17 mouse cellular contexts compared by ENCODE assay signal in the genomic region with DNA sequence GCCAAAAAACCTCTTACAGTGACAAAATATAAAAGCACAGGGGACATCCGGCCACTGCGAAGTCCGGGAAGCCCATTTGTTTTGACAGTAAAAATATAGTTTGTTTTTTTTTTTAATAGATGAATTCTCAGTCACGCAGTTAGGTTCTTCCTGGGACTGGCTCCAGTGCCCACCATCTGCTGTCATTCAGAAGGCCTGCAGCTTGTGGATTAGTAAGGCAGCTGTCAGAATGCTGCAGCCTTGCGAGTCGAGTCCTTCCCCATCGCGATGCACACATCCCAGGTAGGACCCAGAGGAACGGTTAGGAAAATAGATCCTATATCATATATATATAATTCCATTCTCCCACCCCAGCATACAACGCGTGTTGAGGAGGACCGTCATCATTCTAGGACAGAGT. TPM values are rescaled to one million over a fixed set of nuclear protein-coding genes. Genes with fewer than 3 reads are reported as not detected.
A peak's percentile ranks its signal among the peaks of the same experiment; 100 is the strongest.
DNase-seq lines count a peak whose midpoint lies in the region; ATAC-seq lines count a peak whose summit lies in the region.
"Had no signal": no experiment of that assay in that cellular context is flagged by ENCODE, and none has a peak within 500 bp of the region (broad histone marks: within the 10 kb centered on the region; RNA-seq: fewer than 3 reads in every experiment).

No protein-coding gene starts in this region.

- H3K9ac ChIP-seq in hindbrain, embryonic 14.5 days, result no peak overlapping the region
- H3K9ac ChIP-seq in hindbrain, embryonic 11.5 days (ENCODE audit: low read depth, low read length), result no peak overlapping the region
- no peak overlapping the region for H3K9ac ChIP-seq in hindbrain, embryonic 16.5 days (ENCODE audit: low read depth, low read length)
- H3K9ac ChIP-seq: embryonic facial prominence, embryonic 12.5 days; liver, embryonic 14.5 days had no signal

- DNase-seq in hindbrain, embryonic 14.5 days (ENCODE audit: low spot score), result no peak
- DNase-seq in hindbrain, embryonic 11.5 days (ENCODE audit: low spot score), result no peak
- DNase-seq in right cerebral cortex, postnatal 10 days (ENCODE audit: low spot score in 2 of 2), result peak; percentile 72 to 83
- DNase-seq in right cerebral cortex, postnatal 25 days, result no peak
- no peak for DNase-seq in adrenal gland, postnatal 36 days
- no peak for DNase-seq in urinary bladder, adult 2 months (ENCODE audit: low spot score)
- DNase-seq: heart, adult 18-20 months; lung, postnatal 4 days; thymus, adult 2 months had no signal

- H3K4me1 ChIP-seq in hindbrain, embryonic 14.5 days (replicated peaks; ENCODE audit: control insufficient read depth, insufficient read depth, low read length), result peaks cover 12% of the 10 kb centered on the region; the same call in 1 of the 2 replicates
- H3K4me1 ChIP-seq in hindbrain, embryonic 11.5 days (replicated peaks; ENCODE audit: control insufficient read depth, insufficient read depth, low read length), result no peaks in the 10 kb centered on the region
- peaks cover 7% of the 10 kb centered on the region for H3K4me1 ChIP-seq in hindbrain, embryonic 16.5 days (ENCODE audit: control insufficient read depth, insufficient read depth, low read depth, low read length)
- H3K4me1 ChIP-seq: embryonic facial prominence, embryonic 12.5 days had no signal

- H3K36me3 ChIP-seq in hindbrain, embryonic 14.5 days (replicated peaks; ENCODE audit: control insufficient read depth, insufficient read depth), result no peaks in the 10 kb centered on the region
- no peaks in the 10 kb centered on the region for H3K36me3 ChIP-seq in hindbrain, embryonic 11.5 days (ENCODE audit: control insufficient read depth, insufficient read depth, low read length)
- no peaks in the 10 kb centered on the region for H3K36me3 ChIP-seq in hindbrain, embryonic 16.5 days (ENCODE audit: control insufficient read depth, insufficient read depth, low read length)
- H3K36me3 ChIP-seq: embryonic facial prominence, embryonic 12.5 days had no signal

- no peak overlapping the region for H3K4me3 ChIP-seq in hindbrain, embryonic 14.5 days (replicated peaks; ENCODE audit: low read length)
- no peak overlapping the region for H3K4me3 ChIP-seq in hindbrain, embryonic 11.5 days (ENCODE audit: low read depth, low read length)
- H3K4me3 ChIP-seq in hindbrain, embryonic 16.5 days (ENCODE audit: low read length), result no peak overlapping the region
- H3K4me3 ChIP-seq: embryonic facial prominence, embryonic 12.5 days had no signal

- 66% methylated on average over 12 of the region's 12 CpGs for WGBS in hindbrain, embryonic 14.5 days
- WGBS in hindbrain, embryonic 11.5 days, result 88% methylated on average over 12 of the region's 12 CpGs
- 58% methylated on average over 12 of the region's 12 CpGs for WGBS in hindbrain, embryonic 16.5 days

- no peak overlapping the region for H3K4me2 ChIP-seq in hindbrain, embryonic 14.5 days (replicated peaks)
- H3K4me2 ChIP-seq in hindbrain, embryonic 11.5 days (replicated peaks; ENCODE audit: low read depth, low read length), result no peak overlapping the region
- no peak overlapping the region for H3K4me2 ChIP-seq in hindbrain, embryonic 16.5 days (ENCODE audit: low read length)
- H3K4me2 ChIP-seq: embryonic facial prominence, embryonic 12.5 days had no signal

- ATAC-seq in hindbrain, embryonic 14.5 days (ENCODE audit: low FRiP score), result no peak
- ATAC-seq in hindbrain, embryonic 11.5 days (ENCODE audit: low FRiP score), result no peak
- no peak for ATAC-seq in hindbrain, embryonic 16.5 days

- H3K27ac ChIP-seq in hindbrain, embryonic 14.5 days, result peak overlapping the region; percentile 52
- no peak overlapping the region for H3K27ac ChIP-seq in hindbrain, embryonic 11.5 days (ENCODE audit: low read depth, low read length)
- peak overlapping the region; percentile 16 for H3K27ac ChIP-seq in hindbrain, embryonic 16.5 days (ENCODE audit: low read depth, low read length)
- H3K27ac ChIP-seq: embryonic facial prominence, embryonic 12.5 days; liver, embryonic 14.5 days had no signal

- H3K27me3 ChIP-seq in hindbrain, embryonic 14.5 days (ENCODE audit: control insufficient read depth, insufficient read depth, low read length), result no peaks in the 10 kb centered on the region
- no peaks in the 10 kb centered on the region for H3K27me3 ChIP-seq in hindbrain, embryonic 11.5 days (ENCODE audit: control insufficient read depth, insufficient read depth, low read length)
- H3K27me3 ChIP-seq in hindbrain, embryonic 16.5 days (replicated peaks; ENCODE audit: control insufficient read depth, insufficient read depth, low read length), result no peaks in the 10 kb centered on the region
- H3K27me3 ChIP-seq: embryonic facial prominence, embryonic 12.5 days had no signal

- no peaks in the 10 kb centered on the region for H3K9me3 ChIP-seq in hindbrain, embryonic 14.5 days (ENCODE audit: control insufficient read depth, low read length)
- no peaks in the 10 kb centered on the region for H3K9me3 ChIP-seq in hindbrain, embryonic 11.5 days (ENCODE audit: control insufficient read depth, low read length)
- H3K9me3 ChIP-seq in hindbrain, embryonic 16.5 days (ENCODE audit: control insufficient read depth, low read length), result no peaks in the 10 kb centered on the region
- H3K9me3 ChIP-seq: embryonic facial prominence, embryonic 12.5 days had no signal

RNA-seq across cellular contexts. Expression of gene Crybb3, which starts 5.1 kb away (rescaled TPM):
- polyA plus RNA-seq in hindbrain, embryonic 14.5 days (2014; fragmentation: Nextera tagmentation; extraction: Ambion mirVana), result 0.57 and 0.99 TPM in 2 replicates
- polyA plus RNA-seq in hindbrain, embryonic 11.5 days (2014; fragmentation: Nextera tagmentation; extraction: Ambion mirVana), result 0.31 and 0.85 TPM in 2 replicates
- polyA plus RNA-seq in hindbrain, embryonic 16.5 days (2015; fragmentation: Nextera tagmentation; extraction: Ambion mirVana), result 0.86 and 1.8 TPM in 2 replicates
- total RNA-seq in adrenal gland, postnatal 36 days (2021), result 1 to 10 TPM in 1 of 2 experiments, not detected in 1; 1.9 TPM
- 5.4 and 6.1 TPM in 2 replicates for polyA plus RNA-seq in urinary bladder, adult 2 months (2012; rRNA removed)

RNA-seq across cellular contexts. Expression of gene Crybb2, which starts 16.5 kb away (rescaled TPM):
- polyA plus RNA-seq in hindbrain, embryonic 14.5 days (2014; fragmentation: Nextera tagmentation; extraction: Ambion mirVana), result not detected in 2 replicates
- polyA plus RNA-seq in hindbrain, embryonic 11.5 days (2014; fragmentation: Nextera tagmentation; extraction: Ambion mirVana), result not detected in 2 replicates
- not detected in 2 replicates for polyA plus RNA-seq in hindbrain, embryonic 16.5 days (2015; fragmentation: Nextera tagmentation; extraction: Ambion mirVana)
- total RNA-seq in adrenal gland, postnatal 36 days (2021), result not detected
- polyA plus RNA-seq in urinary bladder, adult 2 months (2012; rRNA removed), result not detected in 2 replicates
- total RNA-seq: heart, adult 18-20 months; heart, postnatal 25 days; left cerebral cortex, postnatal 25 days had no signal
- polyA plus RNA-seq: embryonic facial prominence, embryonic 12.5 days; frontal cortex, adult 2 months; kidney, embryonic 14.5 days; liver, embryonic 14.5 days; spleen, adult 2 months had no signal

Comparison
In these comparisons a context has a peak if more than half of its experiments do, and no peak if none do; other contexts are left out.
1. DNase-seq: peak in right cerebral cortex, postnatal 10 days (2 of 2); none in hindbrain, embryonic 14.5 days (single experiment), hindbrain, embryonic 11.5 days (single experiment), right cerebral cortex, postnatal 25 days (single experiment), adrenal gland, postnatal 36 days (0 of 2) and urinary bladder, adult 2 months (single experiment).